Mouse (Mus musculus) hindbrain, embryonic 11.5 days (tissue): ENCODE measurements around the gene Aqp6. TPM values are rescaled to one million over a fixed set of nuclear protein-coding genes. Genes with fewer than 3 reads are reported as not detected.

Source experiments
- ATAC-seq: fragments of 200-750 bp; cut with Nextera tagmentation; 2 replicates; pipeline ENCODE4 v1.8.0; 2017; ENCODE audit warnings: mild to moderate bottlenecking, moderate TSS enrichment, moderate library complexity; ENCODE audit not compliant: low FRiP score
- DNase-seq: peaks from one replicate; pipeline ENCODE4 v3.0.0-alpha.2; 2015; ENCODE audit warnings: low spot score
- H3K27ac ChIP-seq: fragments of 300-500 bp; sonication (generic); 2 replicates; pipeline ENCODE4 v1.5.1; 2014; ENCODE audit warnings: mild to moderate bottlenecking, low read depth, low read length
- H3K27me3 ChIP-seq: fragments of 300-500 bp; sonication (generic); 2 replicates; pipeline ENCODE4 v1.6.1; 2014; ENCODE audit warnings: mild to moderate bottlenecking, low read length, moderate library complexity, mixed read lengths; ENCODE audit not compliant: control insufficient read depth, insufficient read depth
- H3K36me3 ChIP-seq: fragments of 300-500 bp; sonication (generic); 2 replicates; pipeline ENCODE4 v1.6.1; 2014; ENCODE audit warnings: mild to moderate bottlenecking, low read length, moderate library complexity, mixed read lengths; ENCODE audit not compliant: control insufficient read depth, insufficient read depth
- H3K4me1 ChIP-seq: fragments of 300-500 bp; sonication (generic); replicated peaks from 2 replicates; pipeline ENCODE4 v1.6.1; 2014; ENCODE audit warnings: low read length, mixed read lengths; ENCODE audit not compliant: control insufficient read depth, insufficient read depth
- H3K4me2 ChIP-seq: fragments of 300-500 bp; sonication (generic); replicated peaks from 2 replicates; pipeline ENCODE4 v1.6.1; 2014; ENCODE audit warnings: mild to moderate bottlenecking, low read depth, low read length
- H3K4me3 ChIP-seq: fragments of 300-500 bp; sonication (generic); 2 replicates; pipeline ENCODE4 v1.5.1; 2014; ENCODE audit warnings: low read depth, low read length
- H3K9ac ChIP-seq: fragments of 300-500 bp; sonication (generic); 2 replicates; pipeline ENCODE4 v1.6.1; 2014; ENCODE audit warnings: low read depth, low read length
- H3K9me3 ChIP-seq: fragments of 300-500 bp; sonication (generic); 2 replicates; pipeline ENCODE4 v1.6.1; 2016; ENCODE audit warnings: low read length; ENCODE audit not compliant: control insufficient read depth
- WGBS: fragments of 180-500 bp; shearing (Covaris S2); extraction: QIAGEN DNeasy Blood & Tissue Kit; methylation state at CpG from one replicate; pipeline ENCODE4 v1.1.7; 2014; 5-methylcytosine and 5-hydroxymethylcytosine counted together
- polyA plus RNA-seq: library from polyadenylated mRNA; unstranded; fragments of >200 nt; fragmentation: Nextera tagmentation; extraction: Ambion mirVana; gene quantifications from 2 replicates; pipeline ENCODE4 v1.2.1, GENCODE M21; 2014

The Aqp6 gene
- polyA plus RNA-seq, 1 experiment from 2014 or later, result 1.7 TPM

DNA sequence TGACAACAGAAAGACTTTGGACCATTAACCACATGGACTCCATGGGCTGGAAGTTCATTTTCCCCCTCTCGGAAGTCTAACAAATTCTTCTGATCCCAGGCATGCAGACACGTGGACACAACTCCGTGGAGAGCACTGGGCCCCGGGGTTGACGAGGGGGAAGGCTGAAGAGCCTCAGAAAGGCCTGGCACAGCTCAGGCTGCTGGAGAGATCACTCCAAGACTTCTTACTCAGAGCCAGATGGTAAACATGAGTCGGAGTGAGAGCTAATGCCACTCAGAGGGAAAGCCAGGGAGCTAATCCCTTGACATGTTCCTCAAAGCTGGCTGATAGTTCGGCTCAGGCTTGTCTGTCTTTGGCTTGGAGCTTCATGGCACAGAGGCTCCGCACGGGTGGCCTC, 14.0 kb downstream of the Aqp6 start:
- DNase-seq, result no peak
- no peak overlapping the region for H3K4me3 ChIP-seq
- peaks cover 5% of the 10 kb centered on the region; the same call in 1 of the 2 replicates for H3K4me1 ChIP-seq
- no peaks in the 10 kb centered on the region for H3K9me3 ChIP-seq
- no peak overlapping the region for H3K27ac ChIP-seq
- H3K4me2 ChIP-seq, result no peak overlapping the region
- 61% methylated on average over 9 of the region's 9 CpGs for WGBS
- no peak for ATAC-seq
- no peaks in the 10 kb centered on the region for H3K36me3 ChIP-seq
- H3K9ac ChIP-seq, result no peak overlapping the region
- no peaks in the 10 kb centered on the region for H3K27me3 ChIP-seq

DNA sequence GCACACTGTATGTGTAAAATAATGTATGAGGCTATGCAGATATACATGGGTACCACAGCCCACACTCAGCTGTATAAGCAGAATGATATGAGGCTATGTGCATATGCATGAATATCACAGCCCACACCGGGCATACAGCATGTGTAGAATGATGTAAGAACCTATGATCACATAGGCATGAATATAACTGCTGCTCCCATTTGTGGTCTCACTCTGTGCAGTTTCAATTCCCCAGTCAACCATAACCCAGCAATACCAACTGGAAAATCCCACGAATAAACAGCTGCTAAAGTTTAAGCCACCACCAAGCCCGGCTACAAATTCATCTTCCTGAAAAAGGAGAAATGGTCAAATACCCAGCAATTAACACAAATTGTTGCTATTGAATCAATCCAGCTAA, 17.4 kb downstream of the Aqp6 start:
- H3K27me3 ChIP-seq, result no peaks in the 10 kb centered on the region
- WGBS, result 98% methylated on average over 3 of the region's 3 CpGs
- no peak overlapping the region for H3K9ac ChIP-seq
- H3K4me2 ChIP-seq, result no peak overlapping the region
- DNase-seq (no peak), ATAC-seq (no peak)
- H3K36me3 ChIP-seq, result peaks cover 6% of the 10 kb centered on the region; the same call in 1 of the 2 replicates
- no peak overlapping the region for H3K4me3 ChIP-seq
- H3K27ac ChIP-seq, result no peak overlapping the region
- H3K4me1 ChIP-seq, result no peaks in the 10 kb centered on the region
- H3K9me3 ChIP-seq, result no peaks in the 10 kb centered on the region

DNA sequence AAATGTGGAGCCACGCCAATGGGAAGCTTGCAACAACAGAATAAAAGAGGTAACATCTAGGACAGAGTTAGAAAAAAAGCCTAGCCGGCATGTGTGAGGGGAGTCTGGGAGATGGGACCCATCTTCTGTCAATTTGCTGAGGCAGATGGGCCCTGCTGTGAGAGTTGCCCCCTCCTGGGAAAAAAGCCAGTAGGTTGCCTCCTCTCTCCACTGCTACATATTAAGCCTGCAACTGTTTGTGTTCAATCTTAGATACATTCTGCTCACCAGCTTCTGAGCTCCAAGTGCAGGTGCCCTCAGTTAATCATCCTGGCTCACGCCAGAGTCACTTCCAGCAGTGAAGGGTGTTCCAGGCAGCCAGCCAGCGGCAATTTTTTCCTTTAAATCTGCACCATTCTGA, 18.6 kb downstream of the Aqp6 start:
- Histone ChIP-seq H3K9me3 (no peaks in the 10 kb centered on the region), H3K9ac (no peak overlapping the region), H3K4me2 (no peak overlapping the region), H3K4me3 (no peak overlapping the region), H3K36me3 (peaks cover 9% of the 10 kb centered on the region; the same call in 1 of the 2 replicates), H3K27me3 (no peaks in the 10 kb centered on the region), H3K4me1 (no peaks in the 10 kb centered on the region), H3K27ac (no peak overlapping the region)
- DNase-seq (no peak), ATAC-seq (no peak)
- 83% methylated on average over 4 of the region's 4 CpGs for WGBS

DNA sequence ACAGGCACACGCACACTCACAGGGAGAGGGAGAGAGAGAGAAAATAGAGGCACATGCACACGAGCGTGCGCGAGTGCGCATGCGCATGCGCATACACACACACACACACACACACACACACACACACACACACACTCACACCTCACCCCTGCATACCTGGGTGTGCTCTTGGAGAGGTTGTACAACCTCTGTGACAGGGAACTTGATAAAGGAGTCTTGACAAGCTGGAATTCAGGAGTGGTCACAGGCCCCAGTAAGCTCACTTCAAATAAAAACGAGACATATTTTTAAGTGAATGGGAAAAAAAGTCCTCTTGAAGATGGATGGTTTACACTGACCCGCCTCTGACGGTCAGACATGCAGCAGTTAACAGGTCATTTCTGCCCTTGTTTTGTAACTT, 20.9 kb downstream of the Aqp6 start:
- no peaks in the 10 kb centered on the region for H3K27me3 ChIP-seq
- WGBS, result 97% methylated on average over 11 of the region's 11 CpGs
- H3K36me3 ChIP-seq, result peaks cover 14% of the 10 kb centered on the region; the same call in 1 of the 2 replicates
- ATAC-seq (no peak), DNase-seq (no peak)
- no peaks in the 10 kb centered on the region for H3K9me3 ChIP-seq
- no peak overlapping the region for H3K9ac ChIP-seq
- H3K4me1 ChIP-seq, result no peaks in the 10 kb centered on the region
- no peak overlapping the region for H3K4me2 ChIP-seq
- no peak overlapping the region for H3K4me3 ChIP-seq
- no peak overlapping the region for H3K27ac ChIP-seq

DNA sequence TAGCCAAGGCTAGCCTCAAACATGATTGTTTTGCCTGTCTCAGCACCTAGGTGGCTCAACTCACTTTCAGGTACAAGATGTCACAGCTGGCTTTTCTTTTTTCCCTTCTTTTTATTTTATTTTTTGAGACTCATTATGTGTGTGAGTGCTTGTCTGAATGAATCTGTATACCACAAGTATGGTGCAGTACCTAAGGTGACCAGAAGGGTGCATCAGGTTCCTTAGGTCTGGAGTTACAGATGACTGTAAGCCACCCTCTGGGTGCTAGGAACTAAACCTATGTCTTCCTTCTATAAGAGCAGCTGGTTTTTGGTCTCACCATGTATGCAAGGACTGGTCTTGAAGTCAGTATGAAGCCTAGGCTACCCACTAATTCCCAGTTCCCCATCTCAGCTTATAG, 30.4 kb downstream of the Aqp6 start:
- Histone ChIP-seq H3K4me3 (no peak overlapping the region), H3K9me3 (no peaks in the 10 kb centered on the region), H3K9ac (no peak overlapping the region), H3K4me1 (no peaks in the 10 kb centered on the region), H3K36me3 (peaks cover 19% of the 10 kb centered on the region), H3K27ac (no peak overlapping the region), H3K4me2 (no peak overlapping the region), H3K27me3 (no peaks in the 10 kb centered on the region)
- DNase-seq (peak; percentile 42), ATAC-seq (no peak)

DNA sequence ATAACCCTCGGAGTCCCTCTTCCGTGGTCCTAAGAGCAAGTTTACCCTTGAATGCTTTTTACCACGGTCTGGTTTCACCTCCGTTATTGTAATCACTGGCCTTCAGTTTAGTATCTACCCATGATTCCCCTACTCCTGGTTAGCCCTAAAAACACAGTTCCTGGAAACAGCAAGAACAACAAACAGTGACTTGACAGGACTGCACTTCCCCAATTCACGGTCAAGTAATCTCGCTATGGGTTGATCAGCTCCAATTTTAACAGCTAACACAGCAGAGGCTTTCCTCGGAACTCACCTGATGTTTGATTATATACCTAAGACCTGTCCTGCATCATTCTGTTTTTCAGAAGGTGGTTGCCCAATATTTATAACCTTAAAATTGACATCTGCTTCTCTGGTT, 33.5 kb downstream of the Aqp6 start:
- Histone ChIP-seq H3K27me3 (no peaks in the 10 kb centered on the region), H3K4me1 (no peaks in the 10 kb centered on the region), H3K9me3 (no peaks in the 10 kb centered on the region), H3K27ac (no peak overlapping the region), H3K9ac (no peak overlapping the region), H3K36me3 (peaks cover 19% of the 10 kb centered on the region), H3K4me2 (no peak overlapping the region), H3K4me3 (no peak overlapping the region)
- ATAC-seq (no peak), DNase-seq (no peak)
- 93% methylated on average over 7 of the region's 7 CpGs for whole genome bisulfite sequencing

DNA sequence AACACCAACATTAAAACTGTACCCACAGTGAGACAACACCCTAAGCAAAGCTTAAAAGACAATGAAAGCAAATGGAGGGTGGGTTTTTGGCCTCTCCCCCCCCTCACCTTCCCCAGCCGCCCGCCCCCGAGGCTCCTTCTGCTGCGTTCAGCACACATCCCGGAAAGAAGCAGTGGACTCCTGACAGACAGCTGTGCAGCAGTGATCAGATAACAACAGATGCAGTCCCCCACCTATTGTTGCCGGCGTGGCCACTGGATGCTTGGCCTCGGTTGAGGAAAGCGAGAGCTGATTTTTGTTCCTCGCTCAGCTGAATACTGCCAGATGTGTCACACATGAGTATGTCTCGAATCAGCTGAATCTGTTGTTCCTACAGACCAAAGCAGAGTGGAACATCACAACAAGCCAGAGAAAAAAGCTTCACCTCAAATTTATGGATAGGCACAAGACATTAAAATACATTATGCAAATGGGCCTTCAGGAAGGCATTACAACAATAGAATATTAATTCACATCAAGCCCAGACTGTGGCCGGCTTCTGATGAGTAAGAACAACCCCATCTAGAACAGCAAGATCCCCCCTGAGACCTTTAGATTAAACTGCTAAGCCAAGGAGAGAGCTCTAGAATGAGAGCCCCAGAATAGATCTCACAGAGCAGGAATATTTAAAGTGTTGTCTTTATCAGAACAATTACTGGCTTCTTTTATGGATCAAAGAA, 36.4 kb downstream of the Aqp6 start:
- WGBS, result 69% methylated on average over 12 of the region's 12 CpGs
- H3K27me3 ChIP-seq, result no peaks in the 10 kb centered on the region
- H3K4me3 ChIP-seq, result no peak overlapping the region
- peak overlapping the region; percentile 70 for H3K27ac ChIP-seq
- H3K36me3 ChIP-seq, result peaks cover 6% of the 10 kb centered on the region
- H3K4me1 ChIP-seq, result no peaks in the 10 kb centered on the region
- H3K9me3 ChIP-seq, result no peaks in the 10 kb centered on the region
- H3K4me2 ChIP-seq, result no peak overlapping the region
- H3K9ac ChIP-seq, result no peak overlapping the region
- ATAC-seq (0 out of 2 replicates have a peak, but pooled peaks have one; percentile 43), DNase-seq (peak; percentile 37)

DNA sequence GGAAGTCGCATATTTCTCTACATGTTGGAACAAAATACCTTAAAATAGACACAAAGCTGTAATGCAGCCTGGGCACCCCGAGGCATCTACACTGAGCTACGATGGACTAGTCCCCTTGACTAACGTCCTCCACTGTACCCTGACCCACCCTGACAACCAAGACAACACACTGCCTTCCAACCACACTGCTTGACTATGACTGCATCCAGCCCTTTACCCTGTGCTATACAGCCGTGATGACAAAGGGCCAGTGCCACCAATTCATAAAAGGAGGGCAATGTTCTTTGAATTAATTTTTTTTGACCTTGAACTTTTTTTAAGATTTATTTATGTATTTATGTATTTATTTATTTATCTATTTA, 36.9 kb downstream of the Aqp6 start:
- Histone ChIP-seq H3K27me3 (no peaks in the 10 kb centered on the region), H3K4me3 (no peak overlapping the region), H3K9ac (no peak overlapping the region), H3K27ac (peak overlapping the region; percentile 70), H3K4me2 (no peak overlapping the region), H3K9me3 (no peaks in the 10 kb centered on the region), H3K4me1 (no peaks in the 10 kb centered on the region), H3K36me3 (peaks cover 4% of the 10 kb centered on the region; the same call in 1 of the 2 replicates)
- 82% methylated on average over 5 of the region's 5 CpGs for WGBS
- ATAC-seq (no peak), DNase-seq (no peak)

DNA sequence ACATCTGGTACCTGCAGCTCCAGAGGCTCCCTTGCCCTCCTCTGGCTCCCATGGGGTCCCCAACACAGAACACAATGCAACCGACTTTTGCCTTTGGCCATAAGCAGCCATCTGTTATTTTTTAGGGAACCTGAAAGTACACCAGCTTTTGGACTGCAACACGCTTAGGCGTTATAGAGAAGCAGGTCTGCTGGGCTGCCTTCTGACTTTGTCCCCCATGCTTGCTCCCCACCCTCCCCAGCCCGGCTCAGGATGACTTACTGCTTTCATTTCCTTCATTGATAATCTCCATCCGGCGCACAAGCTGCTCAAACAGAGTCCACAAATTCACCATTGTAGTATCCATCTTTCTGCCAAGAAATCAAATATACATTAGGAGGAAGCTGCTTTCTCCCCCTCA, 41.4 kb downstream of the Aqp6 start:
- Histone ChIP-seq H3K9ac (no peak overlapping the region), H3K4me1 (peaks cover 8% of the 10 kb centered on the region), H3K27ac (peak overlapping the region; percentile 42; the same call in 1 of the 2 replicates), H3K4me3 (no peak overlapping the region), H3K4me2 (no peak overlapping the region), H3K27me3 (no peaks in the 10 kb centered on the region), H3K36me3 (no peaks in the 10 kb centered on the region), H3K9me3 (no peaks in the 10 kb centered on the region)
- no peak for ATAC-seq
- WGBS, result 76% methylated on average over 6 of the region's 6 CpGs
- no peak for DNase-seq
